Mouse (Mus musculus) MEL (cell line): Measurements from ENCODE around the gene Stk35. TPM values are rescaled to one million over a fixed set of nuclear protein-coding genes. Genes with fewer than 3 reads are reported as not detected.

Source experiments
- DNase-seq: peaks from one replicate; pipeline ENCODE4 v3.0.0; 2011; ENCODE audit warnings: low read depth, low spot score
- H3K27ac ChIP-seq: 2 replicates; pipeline ENCODE4 v1.5.1; 2012; ENCODE audit warnings: low read depth, mild to moderate bottlenecking, control low read depth, low read length, moderate library complexity; ENCODE audit not compliant: control insufficient read depth
- H3K27me3 ChIP-seq, 2 experiments: fragments of 150-350 bp in 1 of 2; sonication (generic) in 1 of 2; 2 replicates each; pipeline ENCODE4 v1.6.1; 2012; ENCODE audit warnings: low read length in 2 of 2, mild to moderate bottlenecking in 2 of 2, improper control_type of control experiment in 1 of 2, moderate library complexity in 1 of 2; ENCODE audit not compliant: insufficient read depth in 2 of 2, control insufficient read depth in 1 of 2
- H3K36me3 ChIP-seq, 2 experiments: 2 replicates each; pipeline ENCODE4 v1.6.1; 2012 to 2014; ENCODE audit warnings: low read length in 2 of 2, improper control_type of control experiment in 1 of 2, inconsistent platforms in 1 of 2, mild to moderate bottlenecking in 1 of 2; ENCODE audit not compliant: insufficient read depth in 2 of 2, control insufficient read depth in 1 of 2
- H3K4me1 ChIP-seq, 2 experiments: fragments of 150-350 bp in 1 of 2; sonication (generic) in 1 of 2; 2 replicates each; pipeline ENCODE4 v1.6.1; 2012; ENCODE audit warnings: low read length in 2 of 2, improper control_type of control experiment in 1 of 2, mild to moderate bottlenecking in 1 of 2; ENCODE audit not compliant: insufficient read depth in 2 of 2, control insufficient read depth in 1 of 2
- H3K4me3 ChIP-seq, 2 experiments: fragments of 150-350 bp in 1 of 2; sonication (generic) in 1 of 2; 2 replicates each; pipeline ENCODE4 v1.5.1; 2012; ENCODE audit warnings: low read depth in 2 of 2, low read length in 2 of 2, mild to moderate bottlenecking in 2 of 2, moderate library complexity in 2 of 2, control low read depth in 1 of 2, improper control_type of control experiment in 1 of 2; ENCODE audit not compliant: control insufficient read depth in 1 of 2, insufficient read depth in 1 of 2
- H3K79me2 ChIP-seq: 2 replicates; pipeline ENCODE4 v1.6.1; 2012; ENCODE audit warnings: mild to moderate bottlenecking, low read length, moderate library complexity; ENCODE audit not compliant: control insufficient read depth, poor library complexity, insufficient read depth
- H3K9ac ChIP-seq: 2 replicates; pipeline ENCODE4 v1.6.1; 2012; ENCODE audit warnings: low read depth, mild to moderate bottlenecking, control low read depth, low read length, moderate library complexity; ENCODE audit not compliant: control insufficient read depth, poor library complexity, severe bottlenecking
- H3K9me3 ChIP-seq: fragments of 150-350 bp; sonication (generic); replicated peaks from 2 replicates; pipeline ENCODE4 v1.6.1; 2012; ENCODE audit warnings: mild to moderate bottlenecking, low read length, improper control_type of control experiment, moderate library complexity; ENCODE audit not compliant: insufficient read depth
- BHLHE40 ChIP-seq: IDR thresholded peaks from 2 replicates; pipeline ENCODE4 v1.6.1; 2012; ENCODE audit warnings: low read depth, mild to moderate bottlenecking, inconsistent platforms, low read length, improper control_type of control experiment, borderline replicate concordance
- ELF1 ChIP-seq: IDR thresholded peaks from 2 replicates; pipeline ENCODE4 v1.6.1; 2014; ENCODE audit warnings: low read depth, mild to moderate bottlenecking, inconsistent platforms, low read length, improper control_type of control experiment, moderate library complexity
- GATA1 ChIP-seq: IDR thresholded peaks from 2 replicates; pipeline ENCODE4 v1.6.1; 2011; ENCODE audit warnings: low read depth, low read length, improper control_type of control experiment
- JUND ChIP-seq: IDR thresholded peaks from 2 replicates; pipeline ENCODE4 v1.6.1; 2011; ENCODE audit warnings: low read depth, mild to moderate bottlenecking, improper control_type of control experiment, low read length
- KAT2A ChIP-seq: conservative IDR thresholded peaks from 2 replicates; pipeline ENCODE4 v1.6.1; 2012; ENCODE audit warnings: low read depth, low read length, improper control_type of control experiment, inconsistent platforms
- MAZ ChIP-seq: IDR thresholded peaks from 2 replicates; pipeline ENCODE4 v1.6.1; 2012; ENCODE audit warnings: low read depth, mild to moderate bottlenecking, inconsistent platforms, low read length, improper control_type of control experiment
- MEF2A ChIP-seq: IDR thresholded peaks from 2 replicates; pipeline ENCODE4 v1.6.1; 2014; ENCODE audit warnings: low read depth, mild to moderate bottlenecking, inconsistent platforms, low read length, improper control_type of control experiment; ENCODE audit not compliant: poor library complexity, insufficient replicate concordance, severe bottlenecking; ENCODE audit errors: extremely low read depth
- MYB ChIP-seq: IDR thresholded peaks from 2 replicates; pipeline ENCODE4 v1.6.1; 2011; ENCODE audit warnings: mild to moderate bottlenecking, low read depth, low read length, improper control_type of control experiment
- NRF1 ChIP-seq: IDR thresholded peaks from 2 replicates; pipeline ENCODE4 v1.6.1; 2014; ENCODE audit warnings: low read depth, mild to moderate bottlenecking, inconsistent platforms, low read length, improper control_type of control experiment, moderate library complexity; ENCODE audit not compliant: poor library complexity, insufficient read depth, severe bottlenecking
- RAD21 ChIP-seq: IDR thresholded peaks from 2 replicates; pipeline ENCODE4 v1.6.1; 2011; ENCODE audit warnings: mild to moderate bottlenecking, low read depth, low read length, improper control_type of control experiment
- SIN3A ChIP-seq: IDR thresholded peaks from 2 replicates; pipeline ENCODE4 v1.6.1; 2012; ENCODE audit warnings: low read length, improper control_type of control experiment, inconsistent platforms
- TBP ChIP-seq: IDR thresholded peaks from 2 replicates; pipeline ENCODE4 v1.8.0; 2011; ENCODE audit warnings: low read depth, low read length, improper control_type of control experiment
- TCF12 ChIP-seq: IDR thresholded peaks from 2 replicates; pipeline ENCODE4 v1.6.1; 2014; ENCODE audit warnings: low read depth, mild to moderate bottlenecking, inconsistent platforms, low read length, improper control_type of control experiment, moderate library complexity
- USF1 ChIP-seq: IDR thresholded peaks from 2 replicates; pipeline ENCODE4 v1.6.1; 2014; ENCODE audit warnings: low read depth, mild to moderate bottlenecking, inconsistent platforms, low read length, improper control_type of control experiment, moderate library complexity
- USF2 ChIP-seq, 2 experiments: IDR thresholded peaks; 2 replicates each; pipeline ENCODE4 v1.6.1; 2011 to 2012; ENCODE audit warnings: improper control_type of control experiment in 2 of 2, low read length in 2 of 2, borderline replicate concordance in 1 of 2, inconsistent platforms in 1 of 2, low read depth in 1 of 2, mild to moderate bottlenecking in 1 of 2; ENCODE audit not compliant: insufficient read depth in 1 of 2
- ZMIZ1 ChIP-seq: IDR thresholded peaks from 2 replicates; pipeline ENCODE4 v1.6.1; 2012; ENCODE audit warnings: low read depth, mild to moderate bottlenecking, inconsistent platforms, low read length, improper control_type of control experiment, moderate library complexity
- polyA plus RNA-seq, 2 experiments: library from polyadenylated mRNA; stranded (reverse) in 1 of 2; unstranded in 1 of 2; fragments of >175 nt in 1 of 2; fragments of >200 nt in 1 of 2; gene quantifications; 2 replicates each; pipeline versions ENCODE4 v1.2.1 to v1.2.4; 2012; ENCODE audit warnings: low replicate concordance in 2 of 2, low read depth in 1 of 2; ENCODE audit not compliant: insufficient read length in 2 of 2, insufficient read depth in 1 of 2, missing spikeins in 1 of 2
- total RNA-seq: library from RNA; depleted of rRNA; stranded (reverse); fragments of 300-350 nt; gene quantifications from 2 replicates; pipeline ENCODE4 v1.2.3, GENCODE M21; 2012

The Stk35 gene
- total and polyA plus RNA-seq, 3 experiments = 7.6 to 28.6 (median 26.6) TPM

DNA sequence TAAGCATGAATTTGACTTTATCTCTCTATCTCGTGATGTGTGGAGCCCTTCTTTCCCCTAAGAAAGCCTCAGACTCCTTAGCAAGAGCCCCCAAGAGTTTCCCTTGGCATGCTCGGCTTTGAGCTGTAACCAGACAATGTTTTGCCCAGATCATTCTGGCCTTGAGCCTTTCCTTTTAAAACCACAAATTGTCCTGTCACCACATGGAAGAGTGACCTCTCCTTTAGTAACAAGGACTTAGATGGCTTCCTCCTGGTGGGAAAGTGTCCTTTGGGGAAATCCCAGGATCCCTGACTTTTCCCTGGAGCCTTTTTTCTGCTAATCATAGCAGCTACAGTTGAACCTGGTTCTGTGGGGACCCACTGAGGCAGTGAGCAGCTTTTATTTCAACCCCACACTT lies 19.2 kb downstream of the Stk35 start:
- Histone ChIP-seq H3K9me3 (no peaks in the 10 kb centered on the region), H3K36me3 (peaks cover 0 to 7% of the 10 kb centered on the region in 2 experiments), H3K79me2 (peaks cover 11% of the 10 kb centered on the region), H3K9ac (no peak overlapping the region), H3K27me3 (no peaks in the 10 kb centered on the region), H3K27ac (no peak overlapping the region)
- TF ChIP-seq ZMIZ1 = no peak
- no peak for TF ChIP-seq JUND
- no peak for TF ChIP-seq KAT2A
- TF ChIP-seq USF1 = no peak
- TF ChIP-seq MYB = no peak
- no peak for TF ChIP-seq RAD21
- no peak for TF ChIP-seq MAZ
- no peak for TF ChIP-seq USF2 (IDR thresholded peaks at IDR 0.05; ENCODE audit: borderline replicate concordance in 1 of 2, insufficient read depth in 1 of 2, low read depth in 1 of 2, low read length in 2 of 2)
- no peak for TF ChIP-seq BHLHE40
- TF ChIP-seq GATA1 = no peak
- TF ChIP-seq NRF1 = no peak
- no peak for TF ChIP-seq MEF2A
- TF ChIP-seq ELF1 = no peak
- no peak for TF ChIP-seq TCF12
- TF ChIP-seq SIN3A = no peak
- TF ChIP-seq, all 39 proteins: peak for 0
- Histone ChIP-seq H3K4me3 (no peak overlapping the region), H3K4me1 (no peaks in the 10 kb centered on the region)
- DNase-seq = no peak

DNA sequence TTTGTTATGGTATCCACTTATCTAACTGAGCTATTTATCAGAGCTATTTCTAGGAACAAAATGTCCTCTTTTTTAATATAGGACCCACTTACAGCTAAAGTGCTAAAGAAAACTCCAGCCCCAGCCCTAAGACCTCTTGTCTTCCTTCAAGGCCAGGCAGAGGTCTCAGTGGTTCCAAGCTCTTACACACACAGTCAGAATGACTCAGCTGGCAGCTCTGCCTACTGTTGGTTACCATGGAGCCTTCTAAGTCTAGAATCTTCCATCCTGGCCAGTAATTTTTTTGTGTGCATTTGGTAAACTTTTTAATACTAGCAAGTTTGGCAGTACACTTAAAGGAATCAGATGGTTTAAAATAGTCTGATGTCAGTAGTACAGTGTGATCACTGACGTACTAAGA lies 19.6 kb downstream of the Stk35 start:
- Histone ChIP-seq H3K9ac (no peak overlapping the region), H3K4me3 (no peak overlapping the region), H3K9me3 (no peaks in the 10 kb centered on the region), H3K27ac (no peak overlapping the region), H3K27me3 (no peaks in the 10 kb centered on the region), H3K36me3 (peaks cover 0 to 7% of the 10 kb centered on the region in 2 experiments), H3K79me2 (peaks cover 11% of the 10 kb centered on the region)
- DNase-seq = no peak
- no peak for TF ChIP-seq TBP
- TF ChIP-seq USF1 = no peak
- no peak for TF ChIP-seq KAT2A
- TF ChIP-seq, all 39 proteins: peak for 0
- no peaks in the 10 kb centered on the region for H3K4me1 ChIP-seq
